Mouse (Mus musculus) liver, postnatal 0 days (tissue): ENCODE measurements around the gene Sytl5.

ENCODE experiments used
- CTCF ChIP-seq: sonication (generic); IDR thresholded peaks from 2 replicates; pipeline ENCODE4 v1.5.1; 2016; ENCODE audit warnings: antibody characterized with exemption, low read depth
- EP300 ChIP-seq: IDR thresholded peaks from 2 replicates; pipeline ENCODE4 v1.6.1; 2016; ENCODE audit warnings: antibody characterized with exemption, low read depth, mild to moderate bottlenecking

DNA sequence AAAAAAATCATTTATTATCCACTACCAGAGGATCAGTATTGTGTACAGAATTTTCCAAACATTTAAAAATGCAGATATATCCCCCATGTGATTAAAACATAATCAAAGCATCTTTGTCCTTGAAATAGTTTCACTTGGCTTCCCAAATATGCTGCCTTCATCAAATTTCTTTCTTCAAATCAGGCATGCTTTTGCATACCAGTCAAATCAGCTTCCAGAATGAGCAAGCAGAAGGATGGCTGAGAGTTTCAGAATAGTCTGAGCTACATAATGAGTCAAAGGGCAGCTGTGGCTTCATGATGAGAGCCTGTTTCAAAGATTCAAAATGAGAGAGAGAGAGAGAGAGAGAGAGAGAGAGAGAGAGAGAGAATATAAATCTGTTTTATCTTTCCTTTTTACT, 48.4 kb downstream of the Sytl5 start:
- TF ChIP-seq EP300, result no peak
- TF ChIP-seq CTCF, result no peak
